Mouse (Mus musculus) liver, postnatal 0 days (tissue): ENCODE results near the gene Bcar3. TPM values are rescaled to one million over a fixed set of nuclear protein-coding genes. Genes with fewer than 3 reads are reported as not detected.

Experiments
- ATAC-seq: fragments of 200-750 bp; cut with Nextera tagmentation; 2 replicates; pipeline ENCODE4 v1.8.0; 2017; ENCODE audit warnings: mild to moderate bottlenecking, moderate library complexity
- DNase-seq: peaks from one replicate; pipeline ENCODE4 v3.0.0-alpha.2; 2016
- H3K27ac ChIP-seq: fragments of 300-500 bp; sonication (generic); 2 replicates; pipeline ENCODE4 v1.5.1; 2014; ENCODE audit warnings: antibody characterized with exemption, moderate library complexity, mild to moderate bottlenecking, low read depth
- H3K27me3 ChIP-seq: fragments of 300-500 bp; sonication (generic); 2 replicates; pipeline ENCODE4 v1.6.1; 2014; ENCODE audit warnings: low read length, control low read depth, mixed read lengths; ENCODE audit not compliant: insufficient read depth
- H3K36me3 ChIP-seq: fragments of 300-500 bp; sonication (generic); replicated peaks from 2 replicates; pipeline ENCODE4 v1.6.1; 2014; ENCODE audit warnings: mild to moderate bottlenecking, control low read depth, low read length, moderate library complexity, mixed read lengths; ENCODE audit not compliant: insufficient read depth
- H3K4me1 ChIP-seq: fragments of 300-500 bp; sonication (generic); 2 replicates; pipeline ENCODE4 v1.6.1; 2014; ENCODE audit warnings: antibody characterized with exemption, mild to moderate bottlenecking, control low read depth; ENCODE audit not compliant: insufficient read depth
- H3K4me2 ChIP-seq: fragments of 300-500 bp; sonication (generic); 2 replicates; pipeline ENCODE4 v1.6.1; 2014; ENCODE audit warnings: low read depth, mild to moderate bottlenecking, low read length, moderate library complexity, mixed read lengths
- H3K4me3 ChIP-seq: fragments of 300-500 bp; sonication (generic); 2 replicates; pipeline ENCODE4 v1.5.1; 2014; ENCODE audit warnings: low read depth, low read length
- H3K9ac ChIP-seq: fragments of 300-500 bp; sonication (generic); replicated peaks from 2 replicates; pipeline ENCODE4 v1.6.1; 2014; ENCODE audit warnings: mild to moderate bottlenecking, moderate library complexity
- H3K9me3 ChIP-seq: fragments of 300-500 bp; sonication (generic); 2 replicates; pipeline ENCODE4 v1.6.1; 2016; ENCODE audit warnings: mild to moderate bottlenecking, control low read depth, low read length, mixed read lengths
- CTCF ChIP-seq: sonication (generic); IDR thresholded peaks from 2 replicates; pipeline ENCODE4 v1.5.1; 2016; ENCODE audit warnings: antibody characterized with exemption, low read depth
- EP300 ChIP-seq: IDR thresholded peaks from 2 replicates; pipeline ENCODE4 v1.6.1; 2016; ENCODE audit warnings: antibody characterized with exemption, low read depth, mild to moderate bottlenecking
- WGBS: fragments of 180-500 bp; shearing (Covaris S2); extraction: QIAGEN DNeasy Blood & Tissue Kit; methylation state at CpG from one replicate; pipeline ENCODE4 v1.1.7; 2014; ENCODE audit not compliant: insufficient replicate concordance; 5-methylcytosine and 5-hydroxymethylcytosine counted together
- polyA plus RNA-seq: library from polyadenylated mRNA; unstranded; fragments of >200 nt; fragmentation: Nextera tagmentation; extraction: Ambion mirVana; gene quantifications from 2 replicates; pipeline ENCODE4 v1.2.1, GENCODE M21; 2015

The Bcar3 gene
- polyA plus RNA-seq, 1 experiment from 2014 or later, result 11.2 TPM

- TF ChIP-seq CTCF, result no peak
- TF ChIP-seq EP300, result no peak
- no peaks in the 10 kb centered on the region for H3K27me3 ChIP-seq
- ATAC-seq, result no peak
- no peaks in the 10 kb centered on the region for H3K9me3 ChIP-seq
- H3K4me2 ChIP-seq, result no peak overlapping the region
- no peaks in the 10 kb centered on the region for H3K4me1 ChIP-seq
- H3K9ac ChIP-seq, result no peak overlapping the region
- no peak for DNase-seq
- 79% methylated on average over 3 of the region's 3 CpGs for WGBS
- no peaks in the 10 kb centered on the region for H3K36me3 ChIP-seq
- no peak overlapping the region for H3K27ac ChIP-seq
- no peak overlapping the region for H3K4me3 ChIP-seq
Measured at GRCm38 (mm10) chr3:122352801-122353200, 58.9 kb downstream of the Bcar3 start.

DNA sequence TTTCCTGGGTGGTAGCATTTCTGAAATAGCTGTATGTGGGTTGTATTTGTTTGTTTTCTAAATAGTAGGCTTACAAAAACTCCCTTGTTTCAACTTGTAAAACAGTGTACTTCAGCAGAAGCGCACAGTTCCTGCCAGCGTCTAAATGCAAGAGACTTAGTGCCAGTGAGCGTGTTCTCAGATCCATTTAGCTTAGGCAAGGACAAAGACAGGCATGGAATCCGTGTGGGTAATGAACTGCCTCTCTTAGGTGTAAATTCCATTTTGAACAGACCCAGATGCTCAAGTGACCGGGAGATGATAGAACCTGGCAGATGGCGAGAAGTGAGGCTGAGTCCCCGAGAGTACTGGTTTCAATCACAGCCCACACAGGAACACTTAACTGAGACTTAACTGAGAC lies 65.5 kb downstream of the Bcar3 start:
- no peaks in the 10 kb centered on the region for H3K36me3 ChIP-seq
- WGBS, result 86% methylated on average over 7 of the region's 7 CpGs
- no peak overlapping the region for H3K9ac ChIP-seq
- no peaks in the 10 kb centered on the region for H3K27me3 ChIP-seq
- TF ChIP-seq CTCF, result no peak
- no peak for TF ChIP-seq EP300
- H3K4me3 ChIP-seq, result no peak overlapping the region
- DNase-seq (no peak), ATAC-seq (no peak)
- no peak overlapping the region for H3K27ac ChIP-seq
- no peak overlapping the region for H3K4me2 ChIP-seq
- no peaks in the 10 kb centered on the region for H3K4me1 ChIP-seq
- H3K9me3 ChIP-seq, result no peaks in the 10 kb centered on the region

DNA sequence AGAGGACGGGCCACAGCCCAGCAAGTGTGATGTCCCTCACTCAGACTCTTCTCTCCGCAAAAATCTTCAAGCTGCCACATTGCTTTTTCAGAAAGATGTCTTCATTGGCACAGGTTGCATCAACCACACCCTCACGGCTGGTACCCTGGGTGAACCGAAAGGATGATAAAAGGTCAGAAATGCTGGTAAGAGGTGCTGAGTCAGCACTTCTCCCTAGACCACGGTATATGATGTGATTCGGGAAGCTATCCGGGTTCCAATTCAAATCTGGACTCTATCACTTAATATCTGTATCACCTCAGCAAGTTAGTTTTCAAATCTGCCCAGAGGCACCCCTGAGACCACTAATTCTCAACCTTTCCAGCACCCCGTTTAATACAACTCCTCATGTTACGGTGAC lies 66.0 kb downstream of the Bcar3 start:
- WGBS, result 86% methylated on average over 9 of the region's 9 CpGs
- ATAC-seq (no peak), DNase-seq (no peak)
- TF ChIP-seq CTCF (no peak), EP300 (no peak)
- H3K27me3 ChIP-seq, result no peaks in the 10 kb centered on the region
- no peaks in the 10 kb centered on the region for H3K4me1 ChIP-seq
- H3K4me2 ChIP-seq, result no peak overlapping the region
- no peak overlapping the region for H3K9ac ChIP-seq
- H3K4me3 ChIP-seq, result no peak overlapping the region
- no peak overlapping the region for H3K27ac ChIP-seq
- no peaks in the 10 kb centered on the region for H3K36me3 ChIP-seq
- no peaks in the 10 kb centered on the region for H3K9me3 ChIP-seq

- Histone ChIP-seq H3K27me3 (no peaks in the 10 kb centered on the region), H3K27ac (no peak overlapping the region), H3K36me3 (no peaks in the 10 kb centered on the region), H3K9me3 (no peaks in the 10 kb centered on the region), H3K4me3 (no peak overlapping the region), H3K4me1 (no peaks in the 10 kb centered on the region), H3K9ac (no peak overlapping the region), H3K4me2 (no peak overlapping the region)
- no peak for DNase-seq
- 58% methylated on average over 5 of the region's 5 CpGs for WGBS
- no peak for TF ChIP-seq EP300
- no peak for TF ChIP-seq CTCF
- no peak for ATAC-seq
Measured at GRCm38 (mm10) chr3:122360721-122361138, 66.8 kb downstream of the Bcar3 start.

DNA sequence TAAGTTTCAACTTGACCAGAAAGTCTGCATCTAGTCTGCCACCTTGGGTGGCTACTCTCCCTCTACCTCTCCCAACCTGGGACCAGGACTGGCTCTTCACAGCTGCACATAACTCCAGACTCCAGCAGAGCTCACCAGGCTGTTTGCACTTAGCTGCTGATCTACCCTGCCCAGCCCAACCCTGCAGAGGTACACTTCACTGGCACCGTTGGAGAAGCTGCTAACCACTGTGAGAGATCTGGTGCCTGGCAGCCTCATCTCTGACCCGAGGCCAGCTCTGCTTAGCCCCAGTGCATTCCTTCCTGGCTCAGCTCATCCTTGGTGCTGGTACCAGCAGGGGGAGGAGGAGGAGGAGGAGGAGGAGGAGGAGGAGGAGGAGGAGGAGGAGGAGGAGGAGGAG lies 68.8 kb downstream of the Bcar3 start:
- Histone ChIP-seq H3K27me3 (no peaks in the 10 kb centered on the region), H3K27ac (no peak overlapping the region), H3K4me1 (no peaks in the 10 kb centered on the region), H3K36me3 (no peaks in the 10 kb centered on the region), H3K4me3 (no peak overlapping the region), H3K4me2 (no peak overlapping the region), H3K9ac (no peak overlapping the region), H3K9me3 (no peaks in the 10 kb centered on the region)
- ATAC-seq, result no peak
- TF ChIP-seq CTCF, result no peak
- no peak for TF ChIP-seq EP300
- 53% methylated on average over 2 of the region's 2 CpGs for WGBS
- DNase-seq, result no peak

DNA sequence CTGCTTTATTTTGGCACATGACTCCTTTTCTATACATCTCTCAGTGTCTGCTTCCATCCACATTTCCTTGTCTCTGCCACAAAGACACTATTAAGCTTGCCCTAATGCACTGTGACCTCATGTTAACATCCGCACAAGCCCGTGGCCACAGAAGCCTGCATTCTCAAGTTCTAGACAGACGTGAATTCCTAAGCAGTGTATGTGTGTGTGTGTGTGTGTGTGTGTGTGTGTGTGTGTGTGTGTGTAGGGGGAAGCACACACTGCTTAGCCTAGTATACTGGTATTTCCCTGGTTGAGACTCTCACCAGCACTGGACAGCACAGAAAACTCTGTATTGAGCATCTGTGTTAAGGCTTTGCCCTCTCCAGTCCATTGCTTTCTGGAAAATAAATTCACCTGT lies 70.6 kb downstream of the Bcar3 start:
- no peak overlapping the region for H3K9ac ChIP-seq
- no peaks in the 10 kb centered on the region for H3K4me1 ChIP-seq
- H3K36me3 ChIP-seq, result no peaks in the 10 kb centered on the region
- no peak overlapping the region for H3K27ac ChIP-seq
- no peaks in the 10 kb centered on the region for H3K27me3 ChIP-seq
- 69% methylated on average over 3 of the region's 3 CpGs for WGBS
- TF ChIP-seq CTCF (no peak), EP300 (no peak)
- no peak overlapping the region for H3K4me3 ChIP-seq
- DNase-seq (no peak), ATAC-seq (no peak)
- no peak overlapping the region for H3K4me2 ChIP-seq
- H3K9me3 ChIP-seq, result no peaks in the 10 kb centered on the region

GRCm38 (mm10) chr3:122365326-122365725 lies 71.4 kb downstream of the Bcar3 start:
- Histone ChIP-seq H3K4me1 (no peaks in the 10 kb centered on the region), H3K27me3 (no peaks in the 10 kb centered on the region), H3K4me2 (no peak overlapping the region), H3K9me3 (no peaks in the 10 kb centered on the region), H3K9ac (no peak overlapping the region), H3K4me3 (no peak overlapping the region), H3K36me3 (no peaks in the 10 kb centered on the region), H3K27ac (no peak overlapping the region)
- no peak for TF ChIP-seq EP300
- 20% methylated on average over 3 of the region's 3 CpGs for WGBS
- DNase-seq, result no peak
- peak; percentile 82 for ATAC-seq
